Mouse (Mus musculus): ENCODE measurements around the gene Gm49416. TPM values are rescaled to one million over a fixed set of nuclear protein-coding genes. Genes with fewer than 3 reads are reported as not detected.
"Not testable (repeated sequence)": the region's sequence is repeated elsewhere in the genome, so short reads cannot be mapped to it uniquely, and the experiment has no call there.

Gm49416 gene
- 1 to 10 TPM; 2.1 to 3.8 TPM for total RNA-seq (2021)
- long read RNA-seq, experiment 1, result 0 reads
- long read RNA-seq, experiment 2, result 0 reads

DNA sequence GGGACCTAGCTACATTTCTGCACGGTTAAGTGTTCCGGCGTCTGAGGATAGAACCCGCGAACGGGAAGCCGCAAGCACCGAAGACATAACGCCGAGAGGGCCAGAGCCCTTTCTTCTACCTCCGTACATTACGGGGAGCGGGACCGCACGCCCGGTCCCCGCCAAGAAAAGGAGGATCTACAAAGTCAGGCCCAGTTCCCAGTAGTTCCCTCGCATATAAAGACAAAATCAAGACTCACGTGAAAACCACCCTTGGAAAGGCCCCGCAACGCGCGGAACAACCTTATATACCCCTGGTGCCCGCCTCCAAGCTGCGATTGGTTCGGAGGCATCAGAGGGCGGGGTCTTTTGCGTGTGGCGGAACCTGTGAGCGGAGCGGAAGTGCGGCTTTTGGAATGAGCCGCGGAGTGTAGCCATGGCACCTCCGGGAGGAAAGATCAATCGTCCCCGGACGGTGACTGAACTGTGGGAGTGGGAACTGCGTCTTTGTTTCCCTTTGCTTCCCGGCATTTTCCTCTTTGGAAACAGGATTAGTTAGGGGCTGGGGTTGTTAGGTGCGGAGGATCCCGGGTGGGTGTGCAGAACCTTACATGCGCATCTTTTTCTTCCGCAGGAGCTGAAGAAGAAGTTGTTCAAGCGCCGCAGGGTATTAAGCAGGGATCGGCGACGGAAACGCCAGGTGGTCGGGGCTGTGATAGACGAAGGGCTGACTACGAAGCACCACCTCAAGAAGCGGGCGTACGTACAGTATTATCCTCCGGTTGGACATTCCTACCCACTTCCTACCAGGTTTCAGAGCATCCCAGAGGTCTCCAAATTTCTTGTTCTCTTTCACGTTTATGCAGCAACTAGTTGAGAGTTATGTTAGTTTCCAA is at the start of gene Gm49416, which contains the start of gene 1810009A15Rik:
Gm49416 (plus strand) TSS at position 416 of the 875 bp plus-strand sequence.
1810009A15Rik (plus strand) TSS at position 343 of the 875 bp plus-strand sequence.
- DNase-seq (ENCODE audit: low spot score in 2 of 2), result peak; percentile 93 to 94

DNA sequence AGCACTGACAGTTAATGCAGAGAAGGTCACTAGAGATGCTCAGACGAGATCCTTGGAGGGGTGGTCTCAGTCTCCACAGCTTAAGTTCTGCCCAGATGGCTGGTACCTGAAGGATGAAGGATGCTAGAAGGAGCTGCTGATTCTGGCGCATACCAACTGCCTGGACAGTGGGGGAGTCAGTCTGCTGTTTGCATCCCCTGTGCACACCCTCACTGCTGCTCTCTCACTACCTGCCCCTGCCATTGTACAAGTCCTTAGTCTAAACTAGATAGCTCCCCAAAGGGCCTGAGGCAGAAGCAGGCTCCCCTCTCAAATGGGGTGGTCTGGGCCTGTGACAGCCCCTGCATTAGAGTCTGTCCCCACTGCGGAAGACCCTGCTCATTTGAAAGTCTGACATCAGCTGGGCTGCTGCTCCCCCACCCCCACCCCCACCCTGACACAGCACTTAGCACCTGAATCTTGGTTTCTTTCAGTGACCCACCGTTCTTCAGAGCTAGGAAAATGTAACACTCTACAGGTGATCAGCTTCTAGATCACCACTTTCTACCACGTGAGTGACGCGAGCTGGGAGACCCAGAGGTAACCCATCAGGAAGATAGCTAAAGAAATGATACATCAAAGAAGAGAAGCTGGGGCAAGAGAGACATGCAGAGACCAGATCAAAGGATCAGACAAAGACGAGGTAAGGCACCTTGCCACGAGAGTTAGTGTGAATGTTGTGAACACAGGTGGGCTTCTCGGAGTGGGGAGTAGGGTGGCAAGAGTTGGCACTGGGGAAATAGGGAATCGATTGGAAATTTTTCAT is 49.4 kb upstream of the Gm49416 start, which contains the start of gene Gng3:
Gng3 (minus strand) TSS at position 92 of the 805 bp plus-strand sequence.
- peak; percentile 80 to 86 for DNase-seq (ENCODE audit: low spot score in 2 of 2)

DNA sequence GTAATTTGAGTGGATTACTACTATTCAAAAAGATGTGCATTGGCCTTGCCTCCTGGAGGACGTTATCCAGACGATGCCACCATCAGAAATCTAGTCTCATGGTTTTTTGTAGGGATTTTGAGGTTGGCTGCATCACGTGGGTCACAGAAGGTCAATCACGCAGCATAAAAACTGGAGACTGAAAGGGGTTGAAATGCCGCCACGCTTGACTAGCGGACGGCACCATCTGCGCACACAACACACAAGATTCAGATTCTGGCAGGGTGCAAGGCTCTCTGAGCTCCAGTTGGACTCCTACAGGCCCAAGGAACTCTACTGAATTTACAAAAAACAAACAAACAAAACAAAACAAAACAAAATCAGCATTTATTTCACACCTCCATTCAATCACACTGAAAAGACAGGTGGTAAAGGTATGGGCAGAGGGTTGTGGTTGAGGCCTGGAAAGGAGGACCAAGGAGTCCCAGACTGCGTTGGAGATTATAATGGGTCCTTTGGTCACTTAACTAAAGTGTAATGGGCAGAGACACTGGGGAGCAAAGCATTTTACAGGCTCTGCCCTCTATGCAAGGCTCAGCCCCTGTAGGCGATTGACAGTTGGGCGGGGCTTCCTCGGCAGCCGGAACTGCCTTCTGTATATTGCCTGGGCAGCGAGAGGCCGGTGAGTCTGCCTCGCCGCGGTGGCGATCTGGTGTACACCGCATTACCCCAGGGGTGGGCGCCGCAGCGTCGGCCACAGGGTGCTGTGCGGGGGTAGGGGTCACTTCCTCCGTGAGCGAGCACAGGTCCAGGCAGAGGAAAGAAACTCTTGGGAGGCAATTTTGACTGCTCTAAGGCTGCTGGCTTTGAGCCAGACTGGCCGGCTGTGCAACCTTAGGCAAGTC is 48.6 kb upstream of the Gm49416 start:
- peak; percentile 64 to 77 for DNase-seq (ENCODE audit: low spot score in 2 of 2)

DNA sequence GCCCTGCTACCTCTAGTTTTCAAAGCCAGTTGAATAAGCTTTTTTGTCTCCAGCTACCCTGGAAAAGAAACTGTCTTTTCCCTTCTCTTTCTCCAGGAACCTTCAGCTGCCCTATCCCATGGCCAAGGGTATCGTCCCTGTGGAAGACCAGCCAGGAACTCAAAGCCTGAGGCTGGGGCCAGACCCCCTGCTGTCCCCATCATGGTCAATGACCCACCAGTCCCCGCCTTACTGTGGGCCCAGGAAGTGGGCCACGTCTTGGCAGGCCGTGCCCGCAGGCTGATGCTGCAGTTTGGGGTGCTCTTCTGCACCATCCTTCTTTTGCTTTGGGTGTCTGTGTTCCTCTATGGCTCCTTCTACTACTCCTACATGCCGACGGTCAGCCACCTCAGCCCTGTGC is 47.7 kb upstream of the Gm49416 start:
- DNase-seq (ENCODE audit: low spot score in 2 of 2), result no peak

DNA sequence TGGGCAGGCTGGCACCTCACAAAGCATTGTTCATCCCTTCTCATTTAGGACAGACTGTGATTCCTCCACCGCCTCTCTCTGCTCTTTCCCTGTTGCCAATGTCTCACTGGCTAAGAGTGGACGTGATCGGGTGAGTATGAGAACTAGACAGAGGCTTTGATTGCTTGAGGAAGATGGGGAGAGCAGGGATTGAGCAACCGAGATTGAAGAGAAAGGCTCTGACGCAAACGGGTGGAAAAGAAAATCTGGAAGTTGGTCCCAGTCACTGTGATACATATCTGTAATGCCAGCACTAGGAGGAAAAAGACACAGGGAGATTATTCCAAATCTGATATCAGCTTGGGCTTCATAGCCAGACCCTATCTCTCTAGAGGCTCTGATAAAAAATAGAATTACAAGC is 45.8 kb upstream of the Gm49416 start:
- DNase-seq (ENCODE audit: low spot score in 2 of 2), result no peak

DNA sequence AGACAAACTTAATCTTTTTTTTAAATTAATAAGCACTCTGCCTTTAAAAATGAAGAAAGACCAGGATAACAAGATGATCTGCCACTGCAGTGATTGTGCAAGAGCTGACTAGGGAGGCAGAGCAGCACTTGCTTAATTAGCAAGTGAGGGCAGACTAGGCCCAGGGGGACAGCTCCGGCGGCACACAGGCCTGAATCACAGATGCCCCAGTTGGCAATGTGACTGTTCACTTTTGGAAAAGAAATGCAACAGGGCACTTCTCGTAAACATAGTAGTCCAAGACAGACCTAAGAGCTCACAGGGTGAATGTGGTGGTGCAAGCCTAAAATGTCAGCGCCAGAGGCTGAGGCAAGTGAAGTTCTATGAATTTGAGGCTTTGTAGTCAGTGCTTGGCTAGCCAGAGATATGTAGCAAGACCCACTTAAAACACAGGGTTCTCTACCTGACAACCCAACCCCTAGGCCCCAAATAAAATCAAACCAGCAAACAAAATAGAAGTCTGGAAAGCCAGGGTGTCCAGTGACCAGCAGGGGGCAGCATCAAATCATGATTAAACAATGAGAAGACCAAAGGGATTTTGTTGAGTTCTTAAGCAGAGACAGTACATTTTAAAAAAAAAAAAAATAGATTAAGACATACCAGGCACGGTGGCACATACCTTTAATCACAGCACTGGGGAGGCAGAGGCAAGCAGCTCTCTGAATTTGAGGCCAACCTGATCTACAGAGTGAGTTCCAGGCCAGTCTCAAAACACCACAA is 44.2 kb upstream of the Gm49416 start:
- DNase-seq (ENCODE audit: low spot score in 2 of 2), result peak; percentile 76 to 88

DNA sequence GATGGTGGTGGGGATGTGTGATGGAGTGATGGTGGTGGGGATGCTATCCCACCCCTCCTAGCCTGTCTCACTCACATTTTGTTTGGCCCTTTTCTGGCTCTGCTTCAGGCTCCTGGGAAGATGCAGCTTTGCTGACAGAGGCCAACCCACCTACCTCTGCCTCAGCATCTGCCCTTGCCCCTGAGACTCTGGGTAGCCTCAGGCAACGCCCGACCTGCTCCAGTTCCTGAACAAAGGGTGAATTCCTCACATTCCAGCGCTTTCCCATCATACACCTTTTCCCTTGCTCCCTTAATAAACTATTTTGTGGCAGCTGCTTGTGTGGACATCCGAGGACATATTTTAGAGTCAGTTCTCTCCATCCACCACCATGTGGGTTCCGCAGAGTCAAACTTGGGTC is 40.4 kb upstream of the Gm49416 start:
- DNase-seq (ENCODE audit: low spot score in 2 of 2), result no peak

DNA sequence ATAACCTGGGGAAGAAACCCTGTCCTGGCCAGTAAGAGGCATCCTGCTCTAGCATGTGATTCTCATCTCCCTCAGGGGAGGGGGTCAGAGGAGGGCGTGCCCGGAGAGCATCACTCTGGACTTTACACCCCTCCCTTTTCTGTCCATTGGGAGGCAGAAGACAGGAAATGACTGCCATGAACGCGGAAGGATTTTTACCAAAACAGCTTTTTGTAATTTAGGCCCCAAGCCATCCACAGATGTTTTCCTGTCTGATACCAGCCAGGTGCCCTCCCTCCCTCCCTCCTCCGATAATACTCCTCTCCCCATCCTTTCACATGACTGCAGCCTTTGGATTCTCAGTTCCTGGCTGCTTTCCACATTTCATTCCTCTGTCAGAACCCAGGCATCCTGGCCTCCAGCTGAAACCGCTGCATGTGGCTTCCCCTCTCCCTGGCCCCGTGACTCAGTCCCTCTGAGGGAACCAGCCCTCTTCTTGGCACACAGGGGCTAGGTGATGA is 38.3 kb upstream of the Gm49416 start, which contains the start of gene Lrrn4cl:
Lrrn4cl (plus strand) TSS at position 367 of the 500 bp plus-strand sequence.
- DNase-seq (ENCODE audit: low spot score in 2 of 2), result no peak

DNA sequence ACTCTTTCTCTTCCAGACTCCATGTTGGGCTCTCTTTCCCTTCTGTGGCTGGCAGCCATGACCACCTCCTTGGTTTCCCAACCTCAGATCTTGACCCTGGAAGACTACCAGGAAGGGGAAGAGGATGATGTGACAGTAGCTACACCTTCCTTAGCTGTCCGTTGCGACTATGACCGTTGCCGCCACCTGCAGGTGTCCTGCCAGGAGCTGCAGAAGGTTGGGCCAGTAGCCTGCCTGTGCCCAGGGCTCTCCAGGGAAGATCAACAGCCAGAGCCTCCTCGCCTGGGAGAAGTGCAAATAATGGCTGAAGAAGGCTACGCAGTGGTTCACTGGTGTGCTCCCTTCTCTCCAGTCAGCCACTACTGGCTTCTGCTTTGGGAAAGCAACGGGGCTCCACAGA is 37.1 kb upstream of the Gm49416 start:
- DNase-seq (ENCODE audit: low spot score in 2 of 2), result no peak

DNA sequence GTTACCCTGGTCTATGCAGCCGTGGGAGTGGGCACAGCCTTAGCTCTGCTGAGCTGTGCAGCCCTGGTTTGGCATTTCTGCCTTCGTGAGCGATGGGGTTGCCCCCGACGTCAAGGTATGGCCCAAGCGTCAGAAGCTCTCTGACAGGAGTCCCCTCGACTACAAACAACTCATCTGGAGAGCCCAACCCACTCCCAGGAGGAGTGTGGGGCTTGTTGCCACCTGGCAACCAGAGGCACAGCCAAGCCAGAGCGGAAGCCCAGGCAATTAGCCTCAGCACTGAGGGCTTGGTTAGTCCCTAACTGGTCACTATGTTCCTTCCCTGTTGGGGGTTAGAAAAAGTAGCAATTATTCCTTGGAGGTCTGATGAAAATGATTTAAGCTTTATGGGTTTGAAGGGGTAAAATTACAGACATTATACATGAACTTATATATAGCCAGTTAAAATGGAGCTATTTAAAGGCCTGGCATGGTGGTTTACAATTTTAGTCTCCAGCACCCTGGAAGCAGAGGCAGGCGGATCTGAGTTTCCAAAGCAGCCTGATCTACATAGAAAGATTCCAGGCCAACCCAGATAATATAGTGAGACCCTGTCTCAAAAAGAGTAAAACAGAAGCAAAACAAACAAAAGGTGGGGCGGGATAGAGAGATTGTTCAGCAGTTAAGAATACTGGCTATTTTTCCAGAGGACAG is 36.3 kb upstream of the Gm49416 start:
- DNase-seq (ENCODE audit: low spot score in 2 of 2), result peak in 1 of 2 experiments; percentile 23

DNA sequence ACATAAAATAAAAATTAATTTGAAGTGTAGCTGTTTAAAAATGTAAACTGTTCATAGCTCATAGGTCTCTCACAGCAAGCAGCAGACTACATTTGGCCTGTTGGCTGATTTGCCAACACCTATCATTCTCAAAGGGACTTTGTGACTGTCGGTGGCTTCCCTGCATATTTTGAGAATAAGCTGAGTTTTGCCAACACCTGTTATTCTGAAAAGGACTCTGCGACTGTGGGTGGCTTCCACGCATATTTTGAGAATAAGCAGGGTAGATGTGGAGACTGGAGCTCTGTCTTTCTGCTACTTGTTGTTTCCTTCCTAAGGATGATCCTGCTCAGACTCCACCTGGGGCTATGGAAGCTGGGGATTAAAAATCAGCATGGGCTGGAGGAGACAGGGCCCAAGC is 35.6 kb upstream of the Gm49416 start:
- DNase-seq (ENCODE audit: low spot score in 2 of 2), result peak in 1 of 2 experiments; percentile 21

DNA sequence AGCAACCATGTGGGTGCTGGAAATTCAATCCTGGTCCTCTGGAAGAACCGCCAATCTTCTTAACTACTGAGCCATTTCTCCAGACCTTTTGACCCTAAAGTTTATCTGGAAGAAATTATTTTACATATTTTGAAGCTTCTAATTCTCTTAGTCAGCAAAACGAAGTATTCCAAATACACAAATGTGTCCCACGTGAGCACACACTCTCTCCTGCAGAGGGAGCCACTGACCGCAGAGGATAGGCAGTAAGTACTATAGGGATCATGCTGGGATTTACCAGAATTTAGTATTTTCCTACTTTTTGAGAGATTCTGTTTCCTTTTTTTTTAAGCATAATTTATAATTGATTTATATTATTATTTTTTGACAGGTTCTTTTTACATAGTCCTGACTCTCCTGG is 31.0 kb upstream of the Gm49416 start:
- peak in 1 of 2 experiments; percentile 60 for DNase-seq (ENCODE audit: low spot score in 2 of 2)

DNA sequence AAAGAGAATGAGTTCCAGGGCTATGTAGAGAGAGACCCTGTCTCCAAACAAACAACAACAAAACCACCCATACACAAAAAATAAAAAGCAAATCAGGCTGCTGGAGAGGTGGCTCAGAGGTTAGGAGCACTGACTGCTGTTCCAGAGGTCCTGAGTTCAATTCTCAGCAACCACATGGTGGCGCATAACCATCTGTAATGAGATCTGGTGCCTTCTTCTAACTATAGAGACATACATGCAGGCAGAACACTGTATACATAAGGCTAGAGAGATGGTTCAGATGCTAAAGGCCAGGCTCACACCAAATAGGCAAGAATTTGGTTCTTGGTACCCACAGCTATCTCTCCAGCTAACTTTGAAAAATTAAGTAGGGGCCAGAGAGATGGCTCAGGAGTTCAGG is 29.7 kb upstream of the Gm49416 start:
- DNase-seq (ENCODE audit: low spot score in 2 of 2), result no peak

DNA sequence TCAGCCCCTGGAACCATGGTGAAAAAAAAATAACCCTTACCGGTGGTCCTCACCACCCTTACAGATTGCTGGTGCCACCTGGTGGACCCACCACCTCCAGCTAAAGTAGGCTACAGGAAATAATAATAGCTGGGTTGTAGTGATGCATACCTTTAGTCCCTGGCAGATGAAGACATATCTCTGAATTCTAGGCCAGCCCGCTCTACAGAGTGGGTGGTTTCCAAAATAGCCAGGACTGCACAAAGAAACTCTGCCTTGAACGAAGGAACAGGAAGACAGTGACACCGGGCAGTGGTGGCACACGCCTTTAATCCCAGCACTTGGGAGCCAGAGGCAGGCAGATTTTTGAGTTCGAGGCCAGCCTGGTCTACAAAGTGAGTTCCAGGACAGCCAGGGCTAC is 24.5 kb upstream of the Gm49416 start:
- DNase-seq (ENCODE audit: low spot score in 2 of 2), result no peak

DNA sequence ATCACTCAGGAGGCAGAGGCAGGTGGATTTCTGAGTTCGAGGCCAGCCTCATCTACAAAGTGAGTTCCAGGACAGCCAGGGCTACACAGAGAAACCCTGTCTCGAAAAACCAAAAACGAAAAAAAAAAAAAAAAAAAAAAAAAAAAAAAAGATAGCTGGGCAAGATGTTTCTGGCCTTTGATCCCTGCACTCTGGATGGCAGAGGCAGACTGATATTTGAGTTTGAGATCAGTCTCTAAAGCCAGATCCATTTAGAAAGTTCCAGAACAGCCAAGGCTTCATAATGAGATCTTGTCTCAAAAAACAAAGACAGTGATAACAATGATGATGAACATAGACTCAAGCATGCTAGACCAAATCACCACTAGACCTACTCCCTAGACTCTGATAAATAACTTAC is 18.3 kb upstream of the Gm49416 start:
- not testable (repeated sequence) for DNase-seq (ENCODE audit: low spot score in 2 of 2)

DNA sequence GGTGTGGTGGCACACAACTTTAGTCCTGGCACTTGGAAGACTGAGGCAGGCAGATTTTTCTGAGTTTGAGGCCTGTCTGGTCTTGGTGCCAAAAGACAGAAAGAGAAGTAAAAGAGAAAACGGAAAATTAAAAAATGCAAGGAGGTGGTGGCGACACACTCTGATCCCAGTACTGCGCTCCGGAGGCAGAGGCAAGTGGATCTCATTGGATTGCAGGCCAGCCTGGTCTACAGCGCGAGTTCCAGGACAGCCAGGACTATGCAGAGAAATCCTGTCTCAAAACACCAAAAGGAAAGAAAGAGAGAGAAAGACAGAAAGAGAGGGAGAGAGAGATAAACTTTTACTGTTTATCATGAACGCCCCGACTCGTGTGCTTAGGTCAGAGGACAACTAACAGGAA is 17.9 kb upstream of the Gm49416 start:
- no peak for DNase-seq (ENCODE audit: low spot score in 2 of 2)

DNA sequence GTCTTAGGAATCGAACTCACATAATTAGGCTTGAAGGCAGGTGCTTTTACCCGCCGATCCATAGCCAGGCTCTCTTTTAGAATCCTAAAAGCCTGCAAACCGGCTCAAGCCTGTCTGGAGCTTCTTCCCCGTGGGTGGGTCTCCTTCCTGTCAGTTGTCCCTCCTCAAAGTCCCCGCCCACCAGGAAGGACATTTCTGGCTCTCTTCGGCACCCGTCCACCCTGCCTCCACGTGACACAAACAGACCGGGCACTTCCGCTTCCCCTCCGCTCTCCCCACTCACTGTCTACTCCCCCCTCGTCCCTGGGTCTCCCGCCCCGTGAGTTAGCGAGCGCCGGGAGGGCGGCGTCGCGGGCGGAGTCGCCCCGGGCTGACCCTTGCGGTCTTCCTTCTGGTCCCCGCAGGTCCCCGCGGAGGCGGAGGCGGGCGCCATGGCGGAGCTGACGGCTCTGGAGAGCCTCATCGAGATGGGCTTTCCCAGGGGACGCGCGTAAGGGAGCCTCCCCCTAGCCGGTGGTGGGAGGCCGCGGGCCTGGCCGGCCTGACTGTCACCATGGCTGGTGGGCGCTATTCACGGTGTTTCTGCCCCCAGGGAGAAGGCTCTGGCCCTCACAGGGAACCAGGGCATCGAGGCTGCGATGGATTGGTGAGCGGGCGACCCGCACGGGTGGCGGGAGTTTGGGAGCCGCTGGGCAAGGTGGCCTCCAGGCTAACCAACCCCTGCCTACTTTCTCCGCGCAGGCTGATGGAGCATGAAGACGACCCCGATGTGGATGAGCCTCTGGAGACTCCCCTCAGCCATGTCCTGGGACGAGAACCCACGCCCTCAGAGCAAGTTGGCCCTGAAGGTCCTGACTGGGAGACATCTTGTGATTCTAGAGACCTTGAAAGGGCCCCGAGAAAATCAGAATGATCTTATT is 17.2 kb upstream of the Gm49416 start, which contains the start of gene Ubxn1:
Ubxn1 (plus strand) TSS at position 230 of the 920 bp plus-strand sequence.
- DNase-seq (ENCODE audit: low spot score in 2 of 2), result peak; percentile 98 to 99

DNA sequence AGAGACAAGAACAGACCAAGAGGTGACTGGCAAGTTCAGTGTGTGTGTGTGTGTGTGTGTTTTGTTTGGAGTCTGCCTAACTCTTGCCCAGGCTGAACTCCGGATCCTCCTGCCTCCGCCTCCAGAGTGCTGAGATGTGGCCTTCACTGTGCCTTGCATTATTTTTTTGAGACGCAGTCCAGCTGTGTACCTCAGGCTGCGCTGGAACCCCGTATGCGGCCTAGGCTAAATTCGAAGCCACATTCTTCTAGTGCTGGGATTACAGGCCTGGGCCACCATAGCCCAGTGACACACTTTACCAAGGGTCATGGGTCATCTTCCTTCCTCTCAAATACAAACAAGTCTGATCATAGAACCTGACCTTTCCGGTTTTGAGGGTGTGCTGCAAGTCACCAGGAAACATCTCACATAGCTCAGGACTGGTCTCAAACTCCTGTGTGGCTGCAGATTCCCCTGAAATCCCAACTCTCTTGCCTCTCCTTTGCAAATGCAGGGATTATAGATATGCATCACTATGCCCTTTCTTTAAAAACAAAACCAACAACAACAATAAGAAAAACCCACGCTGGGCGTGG is 16.4 kb upstream of the Gm49416 start:
- no peak for DNase-seq (ENCODE audit: low spot score in 2 of 2)
